Mouse (Mus musculus) lung, adult 2 months (tissue): ENCODE measurements around the gene Gm20388.

Experiments
- CTCF ChIP-seq: fragments of 200-500 bp; IDR thresholded peaks from 2 replicates; pipeline ENCODE4 v1.5.1; 2011; ENCODE audit warnings: mild to moderate bottlenecking, low read length, control low read depth; ENCODE audit not compliant: insufficient read depth
- POLR2A ChIP-seq: fragments of 200-500 bp; IDR thresholded peaks from 2 replicates; pipeline ENCODE4 v1.6.1; 2011; ENCODE audit warnings: low read depth, mild to moderate bottlenecking, control low read depth, low read length, borderline replicate concordance; ENCODE audit errors: extremely low read depth

- TF ChIP-seq CTCF (no peak), POLR2A (no peak)
Observed at GRCm38 (mm10) chr8:123025951-123026351, 3115.3 kb downstream of the Gm20388 start.
